Mouse (Mus musculus): Measurements from ENCODE around the gene Acoxl. TPM values are rescaled to one million over a fixed set of nuclear protein-coding genes. Genes with fewer than 3 reads are reported as not detected.
A peak's percentile ranks its signal among the peaks of the same experiment; 100 is the strongest.

The Acoxl gene
- polyA plus RNA-seq, 1 experiment, result 0.25 TPM

GRCm38 (mm10) chr2:128152211-128152610 is 313.5 kb downstream of the Acoxl start:
- Histone ChIP-seq H3K36me3 (ENCODE audit: control insufficient read depth, insufficient read depth, low read length) (peaks cover 17% of the 10 kb centered on the region), H3K4me1 (ENCODE audit: control insufficient read depth, insufficient read depth, insufficient read length) (peaks cover 27% of the 10 kb centered on the region; the same call in 1 of the 2 replicates), H3K4me3 (ENCODE audit: extremely low read depth, insufficient read depth, insufficient read length) (no peak overlapping the region), H3K27me3 (ENCODE audit: control insufficient read depth, insufficient read depth, low read length) (no peaks in the 10 kb centered on the region; the same call in 1 of the 2 replicates), H3K27ac (ENCODE audit: insufficient read depth, low read length) (0 out of 2 replicates have a peak overlapping the region, but pooled peaks have one; percentile 2)
- TF ChIP-seq CTCF (IDR thresholded peaks at IDR 0.05; ENCODE audit: extremely low read depth, insufficient read depth, insufficient read length, insufficient replicate concordance), result no peak
- no peak for TF ChIP-seq POLR2A (IDR thresholded peaks at IDR 0.05; ENCODE audit: low read depth, low read length)
- DNase-seq (ENCODE audit: low read depth in 1 of 2, low spot score in 2 of 2), result no peak
- 74% methylated on average over 9 of the region's 9 CpGs for WGBS

GRCm38 (mm10) chr2:128152845-128153550 is 314.3 kb downstream of the Acoxl start:
- peak overlapping the region; percentile 68 for H3K27ac ChIP-seq (ENCODE audit: insufficient read depth, low read length)
- H3K36me3 ChIP-seq (ENCODE audit: control insufficient read depth, insufficient read depth, low read length), result peaks cover 10% of the 10 kb centered on the region; the same call in 1 of the 2 replicates
- peak; percentile 43 to 49 for DNase-seq (ENCODE audit: low read depth in 1 of 2, low spot score in 2 of 2)

GRCm38 (mm10) chr2:128153551-128153910 is 314.9 kb downstream of the Acoxl start:
- TF ChIP-seq CTCF (IDR thresholded peaks at IDR 0.05; ENCODE audit: extremely low read depth, insufficient read depth, insufficient read length, insufficient replicate concordance), result no peak

More at GRCm38 (mm10) chr2:128152845-128153550, 314.3 kb downstream of the Acoxl start:
- WGBS, result 23% methylated on average over 16 of the region's 16 CpGs
- Histone ChIP-seq H3K4me3 (ENCODE audit: extremely low read depth, insufficient read depth, insufficient read length) (no peak overlapping the region), H3K27me3 (ENCODE audit: control insufficient read depth, insufficient read depth, low read length) (no peaks in the 10 kb centered on the region; the same call in 1 of the 2 replicates), H3K4me1 (ENCODE audit: control insufficient read depth, insufficient read depth, insufficient read length) (peaks cover 27% of the 10 kb centered on the region; the same call in 1 of the 2 replicates)
- TF ChIP-seq POLR2A (IDR thresholded peaks at IDR 0.05; ENCODE audit: low read depth, low read length) (no peak), CTCF (IDR thresholded peaks at IDR 0.05; ENCODE audit: extremely low read depth, insufficient read depth, insufficient read length, insufficient replicate concordance) (no peak)

GRCm38 (mm10) chr2:128155412-128156066 is 316.9 kb downstream of the Acoxl start:
- H3K27ac ChIP-seq (ENCODE audit: insufficient read depth, low read length), result no peak overlapping the region
- DNase-seq (ENCODE audit: low read depth in 1 of 2, low spot score in 2 of 2), result no peak
- peaks cover 32% of the 10 kb centered on the region; the same call in 1 of the 2 replicates for H3K4me1 ChIP-seq (ENCODE audit: control insufficient read depth, insufficient read depth, insufficient read length)
- 85% methylated on average over 13 of the region's 13 CpGs for WGBS
- H3K4me3 ChIP-seq (ENCODE audit: extremely low read depth, insufficient read depth, insufficient read length), result no peak overlapping the region
- no peaks in the 10 kb centered on the region for H3K27me3 ChIP-seq (ENCODE audit: control insufficient read depth, insufficient read depth, low read length)
- H3K36me3 ChIP-seq (ENCODE audit: control insufficient read depth, insufficient read depth, low read length), result peaks cover 11% of the 10 kb centered on the region
- TF ChIP-seq CTCF (IDR thresholded peaks at IDR 0.05; ENCODE audit: extremely low read depth, insufficient read depth, insufficient read length, insufficient replicate concordance) (no peak), POLR2A (IDR thresholded peaks at IDR 0.05; ENCODE audit: low read depth, low read length) (no peak)

More at GRCm38 (mm10) chr2:128153551-128153910, 314.9 kb downstream of the Acoxl start:
- Histone ChIP-seq H3K36me3 (ENCODE audit: control insufficient read depth, insufficient read depth, low read length) (peaks cover 9% of the 10 kb centered on the region; the same call in 1 of the 2 replicates), H3K27me3 (ENCODE audit: control insufficient read depth, insufficient read depth, low read length) (no peaks in the 10 kb centered on the region; the same call in 1 of the 2 replicates), H3K4me3 (ENCODE audit: extremely low read depth, insufficient read depth, insufficient read length) (no peak overlapping the region), H3K27ac (ENCODE audit: insufficient read depth, low read length) (peak overlapping the region; percentile 68), H3K4me1 (ENCODE audit: control insufficient read depth, insufficient read depth, insufficient read length) (peaks cover 27% of the 10 kb centered on the region; the same call in 1 of the 2 replicates)
- DNase-seq (ENCODE audit: low read depth in 1 of 2, low spot score in 2 of 2), result peak in 1 of 2 experiments; percentile 52
- 30% methylated on average over 11 of the region's 11 CpGs for WGBS

- H3K27me3 ChIP-seq (ENCODE audit: control insufficient read depth, insufficient read depth, low read length), result no peaks in the 10 kb centered on the region
- DNase-seq (ENCODE audit: low read depth in 1 of 2, low spot score in 2 of 2), result no peak
- peaks cover 32% of the 10 kb centered on the region; the same call in 1 of the 2 replicates for H3K4me1 ChIP-seq (ENCODE audit: control insufficient read depth, insufficient read depth, insufficient read length)
- no peak overlapping the region for H3K4me3 ChIP-seq (ENCODE audit: extremely low read depth, insufficient read depth, insufficient read length)
- TF ChIP-seq POLR2A (IDR thresholded peaks at IDR 0.05; ENCODE audit: low read depth, low read length) (no peak), CTCF (IDR thresholded peaks at IDR 0.05; ENCODE audit: extremely low read depth, insufficient read depth, insufficient read length, insufficient replicate concordance) (no peak)
- H3K36me3 ChIP-seq (ENCODE audit: control insufficient read depth, insufficient read depth, low read length), result peaks cover 10% of the 10 kb centered on the region
- 51% methylated on average over 5 of the region's 5 CpGs for WGBS
- no peak overlapping the region for H3K27ac ChIP-seq (ENCODE audit: insufficient read depth, low read length)
Observed at GRCm38 (mm10) chr2:128156067-128156462, 317.4 kb downstream of the Acoxl start.

- Histone ChIP-seq H3K36me3 (ENCODE audit: control insufficient read depth, insufficient read depth, low read length) (peaks cover 10% of the 10 kb centered on the region), H3K27ac (ENCODE audit: insufficient read depth, low read length) (no peak overlapping the region)
- DNase-seq (ENCODE audit: low read depth in 1 of 2, low spot score in 2 of 2), result no peak
Observed at GRCm38 (mm10) chr2:128156557-128157412, 318.1 kb downstream of the Acoxl start.

More at GRCm38 (mm10) chr2:128156557-128157412, 318.1 kb downstream of the Acoxl start:
- Histone ChIP-seq H3K4me3 (ENCODE audit: extremely low read depth, insufficient read depth, insufficient read length) (no peak overlapping the region), H3K4me1 (ENCODE audit: control insufficient read depth, insufficient read depth, insufficient read length) (peaks cover 29% of the 10 kb centered on the region; the same call in 1 of the 2 replicates), H3K27me3 (ENCODE audit: control insufficient read depth, insufficient read depth, low read length) (no peaks in the 10 kb centered on the region)
- whole genome bisulfite sequencing, result 51% methylated on average over 12 of the region's 12 CpGs
- TF ChIP-seq POLR2A (IDR thresholded peaks at IDR 0.05; ENCODE audit: low read depth, low read length) (no peak), CTCF (IDR thresholded peaks at IDR 0.05; ENCODE audit: extremely low read depth, insufficient read depth, insufficient read length, insufficient replicate concordance) (no peak)
